Mouse (Mus musculus): ENCODE measurements at regions not wholly inside any gene's neighbourhood (a gene's known extent, or its start where the extent isn't known, plus 50 kb on each side); places are given as distances from the start of the nearest gene placed in this dataset.

- DNase-seq (ENCODE audit: low spot score in 2 of 2): no peak
Observed at GRCm38 (mm10) chr1:56453756-56454155, 183.5 kb downstream of the Hsfy2 start.

GRCm38 (mm10) chr1:56442835-56443234, 194.4 kb downstream of the Hsfy2 start:
- DNase-seq (ENCODE audit: low spot score in 2 of 2): no peak

- DNase-seq (ENCODE audit: low spot score in 2 of 2): no peak
Observed at GRCm38 (mm10) chr1:56406786-56407185, 230.4 kb downstream of the Hsfy2 start.

- DNase-seq (ENCODE audit: low spot score in 2 of 2): peak in 1 of 2 experiments; percentile 18
Observed at GRCm38 (mm10) chr1:56403351-56403750, 233.9 kb downstream of the Hsfy2 start.

- no peak for DNase-seq (ENCODE audit: low spot score in 2 of 2)
Observed at GRCm38 (mm10) chr1:56395832-56396231, 241.4 kb downstream of the Hsfy2 start.

GRCm38 (mm10) chr1:56387086-56387485, 250.1 kb downstream of the Hsfy2 start:
- no peak for DNase-seq (ENCODE audit: low spot score in 2 of 2)

GRCm38 (mm10) chr1:56366319-56366718, 270.9 kb downstream of the Hsfy2 start:
- DNase-seq (ENCODE audit: low spot score in 2 of 2): no peak

- DNase-seq (ENCODE audit: low spot score in 2 of 2): no peak
Observed at GRCm38 (mm10) chr1:56360857-56361256, 276.4 kb downstream of the Hsfy2 start.

GRCm38 (mm10) chr1:56346638-56347037, 290.6 kb downstream of the Hsfy2 start:
- no peak for DNase-seq (ENCODE audit: low spot score in 2 of 2)

GRCm38 (mm10) chr1:56344952-56345351, 292.3 kb downstream of the Hsfy2 start:
- DNase-seq (ENCODE audit: low spot score in 2 of 2): peak in 1 of 2 experiments; percentile 2

GRCm38 (mm10) chr1:56327381-56327780, 309.9 kb downstream of the Hsfy2 start:
- DNase-seq (ENCODE audit: low spot score in 2 of 2): no peak

- DNase-seq (ENCODE audit: low spot score in 2 of 2): no peak
Observed at GRCm38 (mm10) chr1:56308586-56308985, 328.6 kb downstream of the Hsfy2 start.

- DNase-seq (ENCODE audit: low spot score in 2 of 2): no peak
Observed at GRCm38 (mm10) chr1:56294391-56294790, 342.8 kb downstream of the Hsfy2 start.

GRCm38 (mm10) chr1:56289748-56290147, 347.5 kb downstream of the Hsfy2 start:
- DNase-seq (ENCODE audit: low spot score in 2 of 2): no peak

GRCm38 (mm10) chr1:56286386-56287045, 350.7 kb downstream of the Hsfy2 start:
- no peak for DNase-seq (ENCODE audit: low spot score in 2 of 2)

GRCm38 (mm10) chr1:56261708-56262107, 375.5 kb downstream of the Hsfy2 start:
- no peak for DNase-seq (ENCODE audit: low spot score in 2 of 2)

GRCm38 (mm10) chr1:56260759-56261158, 376.5 kb downstream of the Hsfy2 start:
- no peak for DNase-seq (ENCODE audit: low spot score in 2 of 2)

GRCm38 (mm10) chr1:56256839-56257490, 380.3 kb downstream of the Hsfy2 start:
- peak; percentile 22 to 75 for DNase-seq (ENCODE audit: low spot score in 2 of 2)

GRCm38 (mm10) chr1:56239686-56240085, 397.5 kb downstream of the Hsfy2 start:
- no peak for DNase-seq (ENCODE audit: low spot score in 2 of 2)

- no peak for DNase-seq (ENCODE audit: low spot score in 2 of 2)
Observed at GRCm38 (mm10) chr1:56226314-56227008, 410.8 kb downstream of the Hsfy2 start.

GRCm38 (mm10) chr1:56219700-56220099, 417.5 kb downstream of the Hsfy2 start:
- no peak for DNase-seq (ENCODE audit: low spot score in 2 of 2)

GRCm38 (mm10) chr1:56210712-56211371, 426.4 kb downstream of the Hsfy2 start:
- peak in 1 of 2 experiments; percentile 5 for DNase-seq (ENCODE audit: low spot score in 2 of 2)

Data from layer of hippocampus, adult 18-20 months (tissue).